Mouse (Mus musculus): ENCODE results near the gene Col6a6.

DNA sequence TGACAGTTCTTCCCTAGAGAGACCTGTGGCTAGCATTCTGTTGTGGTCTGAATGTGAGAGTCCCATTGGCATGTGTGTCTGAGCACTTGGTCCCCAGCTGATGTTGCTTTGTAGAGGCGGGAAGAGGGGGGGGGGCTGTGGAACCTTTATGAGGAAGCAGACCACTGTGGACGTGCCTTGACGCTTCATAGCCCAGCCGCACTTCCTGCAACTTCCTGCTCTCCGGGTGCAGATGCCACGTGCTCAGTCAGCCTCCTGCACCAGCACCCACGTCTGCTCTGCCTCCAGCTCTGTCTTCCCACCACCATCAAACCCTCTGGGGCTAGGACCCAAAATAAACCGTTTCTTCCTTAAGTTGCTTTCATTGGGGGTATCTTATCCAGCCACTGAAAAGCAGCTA is 24.5 kb downstream of the Col6a6 start:
- no peak for TF ChIP-seq POLR2A (IDR thresholded peaks at IDR 0.05; ENCODE audit: control insufficient read depth, extremely low read depth, insufficient read depth, low read length, poor library complexity)
- no peak for TF ChIP-seq CTCF (IDR thresholded peaks at IDR 0.05; ENCODE audit: borderline replicate concordance, control insufficient read depth, extremely low read depth, insufficient read depth, low read length, poor library complexity)

Measured in thymus, adult 2 months (tissue).